Mouse (Mus musculus) liver, embryonic 15.5 days (tissue): ENCODE measurements around the gene Cacnb4. TPM values are rescaled to one million over a fixed set of nuclear protein-coding genes. Genes with fewer than 3 reads are reported as not detected.

Experiments
- ATAC-seq: fragments of 200-750 bp; cut with Nextera tagmentation; 2 replicates; pipeline ENCODE4 v1.8.0; 2017; ENCODE audit warnings: moderate number of reproducible peaks, mild to moderate bottlenecking, moderate library complexity; ENCODE audit not compliant: insufficient read depth
- H3K27ac ChIP-seq: fragments of 300-500 bp; sonication (generic); replicated peaks from 2 replicates; pipeline ENCODE4 v1.5.1; 2015; ENCODE audit warnings: mild to moderate bottlenecking, inconsistent platforms
- H3K27me3 ChIP-seq: fragments of 300-500 bp; sonication (generic); 2 replicates; pipeline ENCODE4 v1.6.1; 2015; ENCODE audit warnings: mild to moderate bottlenecking, inconsistent platforms
- H3K36me3 ChIP-seq: fragments of 300-500 bp; sonication (generic); replicated peaks from 2 replicates; pipeline ENCODE4 v1.6.1; 2015; ENCODE audit warnings: moderate library complexity, mild to moderate bottlenecking, inconsistent platforms
- H3K4me1 ChIP-seq: fragments of 300-500 bp; sonication (generic); replicated peaks from 2 replicates; pipeline ENCODE4 v1.6.1; 2015; ENCODE audit warnings: inconsistent platforms
- H3K4me2 ChIP-seq: fragments of 300-500 bp; sonication (generic); 2 replicates; pipeline ENCODE4 v1.6.1; 2015; ENCODE audit warnings: moderate library complexity, mild to moderate bottlenecking, inconsistent platforms
- H3K4me3 ChIP-seq: fragments of 300-500 bp; sonication (generic); replicated peaks from 2 replicates; pipeline ENCODE4 v1.5.1; 2015; ENCODE audit warnings: mild to moderate bottlenecking, inconsistent platforms
- H3K9ac ChIP-seq: fragments of 300-500 bp; sonication (generic); 2 replicates; pipeline ENCODE4 v1.6.1; 2015; ENCODE audit warnings: moderate library complexity, mild to moderate bottlenecking, inconsistent platforms
- H3K9me3 ChIP-seq: fragments of 300-500 bp; sonication (generic); replicated peaks from 2 replicates; pipeline ENCODE4 v1.6.1; 2016; ENCODE audit warnings: inconsistent platforms
- WGBS: fragments of 180-500 bp; shearing (Covaris S2); methylation state at CpG from one replicate; pipeline ENCODE4 v1.1.7; 2015; ENCODE audit warnings: mixed read lengths; ENCODE audit not compliant: insufficient replicate concordance; 5-methylcytosine and 5-hydroxymethylcytosine counted together
- polyA plus RNA-seq: library from polyadenylated mRNA; unstranded; fragments of >200 nt; fragmentation: Nextera tagmentation; extraction: Ambion mirVana; gene quantifications from 2 replicates; pipeline ENCODE4 v1.2.1, GENCODE M21; 2015

The Cacnb4 gene
- polyA plus RNA-seq, 1 experiment from 2014 or later = 0.20 TPM

GRCm38 (mm10) chr2:52623921-52624404 is 52.7 kb downstream of the Cacnb4 start:
- H3K27ac ChIP-seq = no peak overlapping the region
- H3K36me3 ChIP-seq = no peaks in the 10 kb centered on the region
- ATAC-seq = no peak
- WGBS = 50% methylated on average over 7 of the region's 7 CpGs
- H3K4me1 ChIP-seq = no peaks in the 10 kb centered on the region; the same call in 1 of the 2 replicates
- no peak overlapping the region for H3K4me2 ChIP-seq
- H3K4me3 ChIP-seq = no peak overlapping the region
- no peak overlapping the region for H3K9ac ChIP-seq
- no peaks in the 10 kb centered on the region for H3K27me3 ChIP-seq
- H3K9me3 ChIP-seq = no peaks in the 10 kb centered on the region

GRCm38 (mm10) chr2:52623461-52623860 is 53.2 kb downstream of the Cacnb4 start:
- ATAC-seq = no peak
- H3K9ac ChIP-seq = no peak overlapping the region
- 49% methylated on average over 4 of the region's 4 CpGs for WGBS
- H3K4me3 ChIP-seq = no peak overlapping the region
- no peaks in the 10 kb centered on the region; the same call in 1 of the 2 replicates for H3K4me1 ChIP-seq
- H3K4me2 ChIP-seq = no peak overlapping the region
- H3K9me3 ChIP-seq = no peaks in the 10 kb centered on the region
- H3K27me3 ChIP-seq = no peaks in the 10 kb centered on the region
- no peak overlapping the region for H3K27ac ChIP-seq
- H3K36me3 ChIP-seq = no peaks in the 10 kb centered on the region

- no peak overlapping the region for H3K27ac ChIP-seq
- ATAC-seq = no peak
- no peaks in the 10 kb centered on the region for H3K36me3 ChIP-seq
- H3K4me2 ChIP-seq = no peak overlapping the region
- 60% methylated on average over 2 of the region's 2 CpGs for WGBS
- no peaks in the 10 kb centered on the region for H3K27me3 ChIP-seq
- no peak overlapping the region for H3K4me3 ChIP-seq
- no peaks in the 10 kb centered on the region for H3K9me3 ChIP-seq
- H3K9ac ChIP-seq = no peak overlapping the region
- H3K4me1 ChIP-seq = no peaks in the 10 kb centered on the region; the same call in 1 of the 2 replicates
These were observed 54.0 kb downstream of the Cacnb4 start for GRCm38 (mm10) chr2:52622616-52623015.

- H3K4me1 ChIP-seq = no peaks in the 10 kb centered on the region; the same call in 1 of the 2 replicates
- no peaks in the 10 kb centered on the region for H3K9me3 ChIP-seq
- H3K27ac ChIP-seq = no peak overlapping the region
- 45% methylated on average over 17 of the region's 17 CpGs for WGBS
- no peaks in the 10 kb centered on the region for H3K36me3 ChIP-seq
- H3K9ac ChIP-seq = no peak overlapping the region
- no peaks in the 10 kb centered on the region for H3K27me3 ChIP-seq
- peak; percentile 9; the same call in 1 of the 2 replicates for ATAC-seq
- H3K4me2 ChIP-seq = peak overlapping the region; percentile 47
- peak overlapping the region; percentile 32 for H3K4me3 ChIP-seq
These were observed 57.1 kb downstream of the Cacnb4 start for GRCm38 (mm10) chr2:52619406-52619974.

- H3K9ac ChIP-seq = no peak overlapping the region
- H3K27ac ChIP-seq = no peak overlapping the region
- H3K36me3 ChIP-seq = no peaks in the 10 kb centered on the region
- no peak for ATAC-seq
- no peaks in the 10 kb centered on the region for H3K27me3 ChIP-seq
- 0 out of 2 replicates have a peak overlapping the region, but pooled peaks have one; percentile 32 for H3K4me3 ChIP-seq
- WGBS = 10% methylated on average over 2 of the region's 2 CpGs
- no peaks in the 10 kb centered on the region; the same call in 1 of the 2 replicates for H3K4me1 ChIP-seq
- H3K4me2 ChIP-seq = peak overlapping the region; percentile 47
- H3K9me3 ChIP-seq = no peaks in the 10 kb centered on the region
These were observed 57.8 kb downstream of the Cacnb4 start for GRCm38 (mm10) chr2:52618804-52619203.

GRCm38 (mm10) chr2:52615429-52615828 is 61.2 kb downstream of the Cacnb4 start:
- Histone ChIP-seq H3K27me3 (no peaks in the 10 kb centered on the region), H3K4me3 (no peak overlapping the region), H3K9ac (no peak overlapping the region), H3K4me2 (no peak overlapping the region), H3K36me3 (no peaks in the 10 kb centered on the region), H3K4me1 (no peaks in the 10 kb centered on the region; the same call in 1 of the 2 replicates), H3K27ac (no peak overlapping the region), H3K9me3 (no peaks in the 10 kb centered on the region)
- WGBS = 74% methylated on average over 5 of the region's 5 CpGs
- ATAC-seq = no peak

- WGBS = 60% methylated on average over 4 of the region's 4 CpGs
- H3K4me3 ChIP-seq = no peak overlapping the region
- no peak overlapping the region for H3K27ac ChIP-seq
These were observed 62.7 kb downstream of the Cacnb4 start for GRCm38 (mm10) chr2:52613888-52614287.

GRCm38 (mm10) chr2:52609486-52609885 is 67.1 kb downstream of the Cacnb4 start:
- WGBS = 49% methylated on average over 1 of the region's 1 CpGs
- no peak overlapping the region for H3K9ac ChIP-seq
- no peak overlapping the region for H3K4me2 ChIP-seq
- H3K9me3 ChIP-seq = no peaks in the 10 kb centered on the region
- H3K4me1 ChIP-seq = no peaks in the 10 kb centered on the region
- ATAC-seq = no peak
- no peak overlapping the region for H3K4me3 ChIP-seq
- no peaks in the 10 kb centered on the region for H3K36me3 ChIP-seq
- H3K27me3 ChIP-seq = no peaks in the 10 kb centered on the region
- no peak overlapping the region for H3K27ac ChIP-seq

More at GRCm38 (mm10) chr2:52613888-52614287, 62.7 kb downstream of the Cacnb4 start:
- no peaks in the 10 kb centered on the region for H3K36me3 ChIP-seq
- no peak overlapping the region for H3K9ac ChIP-seq
- no peaks in the 10 kb centered on the region for H3K27me3 ChIP-seq
- no peaks in the 10 kb centered on the region; the same call in 1 of the 2 replicates for H3K4me1 ChIP-seq
- no peaks in the 10 kb centered on the region for H3K9me3 ChIP-seq
- ATAC-seq = peak; percentile 81
- no peak overlapping the region for H3K4me2 ChIP-seq

GRCm38 (mm10) chr2:52607857-52608485 is 68.7 kb downstream of the Cacnb4 start:
- H3K9me3 ChIP-seq = no peaks in the 10 kb centered on the region
- H3K27ac ChIP-seq = no peak overlapping the region
- no peaks in the 10 kb centered on the region for H3K36me3 ChIP-seq
- H3K9ac ChIP-seq = no peak overlapping the region
- WGBS = 58% methylated on average over 5 of the region's 5 CpGs
- H3K4me3 ChIP-seq = no peak overlapping the region
- no peak for ATAC-seq
- no peaks in the 10 kb centered on the region for H3K27me3 ChIP-seq
- H3K4me1 ChIP-seq = peaks cover 6% of the 10 kb centered on the region; the same call in 1 of the 2 replicates
- no peak overlapping the region for H3K4me2 ChIP-seq

- Histone ChIP-seq H3K4me1 (peaks cover 8% of the 10 kb centered on the region; the same call in 1 of the 2 replicates), H3K9ac (no peak overlapping the region), H3K4me2 (no peak overlapping the region), H3K27ac (no peak overlapping the region), H3K36me3 (no peaks in the 10 kb centered on the region), H3K4me3 (no peak overlapping the region), H3K9me3 (no peaks in the 10 kb centered on the region), H3K27me3 (no peaks in the 10 kb centered on the region)
- ATAC-seq = no peak
- 66% methylated on average over 4 of the region's 4 CpGs for WGBS
These were observed 70.3 kb downstream of the Cacnb4 start for GRCm38 (mm10) chr2:52606331-52606730.

- Histone ChIP-seq H3K9me3 (no peaks in the 10 kb centered on the region), H3K27me3 (no peaks in the 10 kb centered on the region), H3K9ac (no peak overlapping the region), H3K4me3 (no peak overlapping the region), H3K4me1 (peaks cover 8% of the 10 kb centered on the region; the same call in 1 of the 2 replicates), H3K36me3 (no peaks in the 10 kb centered on the region), H3K27ac (no peak overlapping the region), H3K4me2 (no peak overlapping the region)
- 7% methylated on average over 4 of the region's 4 CpGs for WGBS
- no peak for ATAC-seq
These were observed 71.3 kb downstream of the Cacnb4 start for GRCm38 (mm10) chr2:52605321-52605720.
